Mouse (Mus musculus) embryonic facial prominence, embryonic 13.5 days (tissue): ENCODE results near the gene Mrps11. TPM values are rescaled to one million over a fixed set of nuclear protein-coding genes. Genes with fewer than 3 reads are reported as not detected.

ENCODE experiments used
- ATAC-seq: fragments of 200-750 bp; cut with Nextera tagmentation; 2 replicates; pipeline ENCODE4 v1.8.0; 2017; ENCODE audit warnings: low read depth; ENCODE audit not compliant: insufficient number of reproducible peaks, insufficient read depth, low FRiP score, low TSS enrichment
- H3K27ac ChIP-seq: fragments of 300-500 bp; sonication (generic); 2 replicates; pipeline ENCODE4 v1.5.1; 2015; ENCODE audit warnings: moderate library complexity, mild to moderate bottlenecking, inconsistent platforms
- H3K27me3 ChIP-seq: fragments of 300-500 bp; sonication (generic); 2 replicates; pipeline ENCODE4 v1.6.1; 2015; ENCODE audit warnings: mild to moderate bottlenecking, inconsistent platforms
- H3K36me3 ChIP-seq: fragments of 300-500 bp; sonication (generic); 2 replicates; pipeline ENCODE4 v1.6.1; 2015; ENCODE audit warnings: mild to moderate bottlenecking, inconsistent platforms
- H3K4me1 ChIP-seq: fragments of 300-500 bp; sonication (generic); 2 replicates; pipeline ENCODE4 v1.6.1; 2015; ENCODE audit warnings: inconsistent platforms
- H3K4me2 ChIP-seq: fragments of 300-500 bp; sonication (generic); 2 replicates; pipeline ENCODE4 v1.6.1; 2015; ENCODE audit warnings: moderate library complexity, mild to moderate bottlenecking, inconsistent platforms
- H3K4me3 ChIP-seq: fragments of 300-500 bp; sonication (generic); 2 replicates; pipeline ENCODE4 v1.5.1; 2015; ENCODE audit warnings: mild to moderate bottlenecking, inconsistent platforms
- H3K9ac ChIP-seq: fragments of 300-500 bp; sonication (generic); 2 replicates; pipeline ENCODE4 v1.6.1; 2015; ENCODE audit warnings: mild to moderate bottlenecking, inconsistent platforms
- H3K9me3 ChIP-seq: fragments of 300-500 bp; sonication (generic); 2 replicates; pipeline ENCODE4 v1.6.1; 2016; ENCODE audit warnings: inconsistent platforms
- WGBS: fragments of 180-500 bp; shearing (Covaris S2); methylation state at CpG from one replicate; pipeline ENCODE4 v1.1.7; 2015; ENCODE audit warnings: mixed read lengths; 5-methylcytosine and 5-hydroxymethylcytosine counted together
- polyA plus RNA-seq: library from polyadenylated mRNA; unstranded; fragments of >200 nt; fragmentation: Nextera tagmentation; extraction: Ambion mirVana; gene quantifications from 2 replicates; pipeline ENCODE4 v1.2.1, GENCODE M21; 2015

Mrps11 gene
- polyA plus RNA-seq, 1 experiment from 2014 or later: 90.1 TPM

DNA sequence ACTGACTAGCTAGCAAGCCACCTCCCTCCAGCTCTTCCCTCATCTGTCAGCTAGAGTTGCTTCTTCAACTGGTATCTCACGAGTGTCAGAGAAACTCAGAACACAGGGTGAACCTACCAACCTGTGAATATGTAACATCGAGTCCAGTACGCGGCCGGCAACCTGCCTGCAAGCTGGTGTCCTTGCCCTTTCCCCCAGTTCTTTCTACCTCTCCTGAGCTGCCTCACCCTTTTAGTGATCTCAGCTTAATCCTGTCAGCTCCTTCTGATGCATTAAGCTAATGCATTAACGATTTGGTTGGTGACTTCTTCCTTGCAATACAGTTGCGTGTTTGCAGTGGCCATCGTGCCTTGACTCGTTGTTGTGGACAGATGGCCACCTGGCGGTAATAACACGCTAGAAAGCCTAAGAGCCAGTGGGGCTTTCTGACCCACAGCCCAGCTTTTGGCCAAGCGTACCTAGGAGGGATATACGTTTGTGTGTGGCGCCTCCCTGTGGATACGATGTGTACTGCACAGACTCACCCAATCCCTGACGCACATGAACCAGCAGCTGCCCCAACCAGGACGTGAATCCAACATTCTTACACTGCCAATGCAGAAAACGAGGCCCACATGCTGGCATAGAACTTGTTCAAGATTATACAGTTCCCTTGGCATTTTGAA, 16.8 kb upstream of the Mrps11 start:
- ATAC-seq: no peak
- WGBS: 23% methylated on average over 18 of the region's 18 CpGs
- Histone ChIP-seq H3K9ac (no peak overlapping the region), H3K4me3 (no peak overlapping the region), H3K4me2 (peak overlapping the region; percentile 28; the same call in 1 of the 2 replicates), H3K9me3 (no peaks in the 10 kb centered on the region), H3K27me3 (peaks cover 10% of the 10 kb centered on the region; the same call in 1 of the 2 replicates), H3K4me1 (no peaks in the 10 kb centered on the region; the same call in 1 of the 2 replicates), H3K36me3 (no peaks in the 10 kb centered on the region), H3K27ac (no peak overlapping the region)

GRCm38 (mm10) chr7:78767929-78768531, 14.9 kb upstream of the Mrps11 start:
- no peak for ATAC-seq
- Histone ChIP-seq H3K27me3 (peaks cover 10% of the 10 kb centered on the region; the same call in 1 of the 2 replicates), H3K27ac (no peak overlapping the region), H3K4me2 (no peak overlapping the region), H3K4me1 (no peaks in the 10 kb centered on the region; the same call in 1 of the 2 replicates), H3K36me3 (peaks cover 4% of the 10 kb centered on the region), H3K9ac (no peak overlapping the region), H3K9me3 (no peaks in the 10 kb centered on the region), H3K4me3 (no peak overlapping the region)
- WGBS: 85% methylated on average over 12 of the region's 12 CpGs

DNA sequence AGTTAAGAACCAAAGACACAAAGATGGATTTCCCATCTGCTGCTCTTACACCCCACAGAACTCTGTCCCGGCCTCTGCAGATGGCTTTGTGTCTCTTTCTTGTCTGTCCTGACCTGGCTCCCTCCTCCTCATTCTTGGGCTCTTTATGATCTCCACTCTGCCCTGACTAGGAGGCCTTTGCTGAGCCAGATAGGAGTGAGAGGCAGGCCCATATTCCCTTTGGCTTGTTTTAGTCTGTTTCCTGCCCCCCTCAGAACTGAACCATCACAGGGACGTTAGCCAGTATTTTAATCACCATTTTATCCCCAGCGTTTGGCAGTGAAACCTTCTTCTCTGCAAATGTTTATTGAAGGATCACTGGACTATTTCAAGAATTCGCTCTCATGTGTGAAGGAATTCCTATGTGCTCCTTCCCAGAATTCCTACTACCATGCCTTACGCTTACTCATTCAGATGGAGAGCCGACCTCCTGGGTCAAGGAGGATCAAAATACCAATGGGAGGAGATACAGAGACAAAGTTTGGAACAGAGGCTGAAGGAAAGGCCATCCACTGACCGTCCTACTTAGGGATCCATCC, 13.8 kb upstream of the Mrps11 start:
- Histone ChIP-seq H3K36me3 (peaks cover 15% of the 10 kb centered on the region), H3K9ac (no peak overlapping the region), H3K4me1 (no peaks in the 10 kb centered on the region; the same call in 1 of the 2 replicates), H3K27me3 (peaks cover 10% of the 10 kb centered on the region; the same call in 1 of the 2 replicates), H3K27ac (no peak overlapping the region), H3K4me2 (no peak overlapping the region), H3K9me3 (no peaks in the 10 kb centered on the region), H3K4me3 (no peak overlapping the region)
- 65% methylated on average over 7 of the region's 7 CpGs for WGBS
- ATAC-seq: no peak

- no peak for ATAC-seq
- H3K9me3 ChIP-seq: no peaks in the 10 kb centered on the region
- no peaks in the 10 kb centered on the region; the same call in 1 of the 2 replicates for H3K4me1 ChIP-seq
- no peak overlapping the region for H3K9ac ChIP-seq
- 77% methylated on average over 5 of the region's 5 CpGs for WGBS
- no peak overlapping the region for H3K27ac ChIP-seq
- H3K36me3 ChIP-seq: peaks cover 32% of the 10 kb centered on the region
- H3K4me3 ChIP-seq: no peak overlapping the region
- H3K4me2 ChIP-seq: no peak overlapping the region
- 0 out of 2 replicates have a peak, but pooled peaks cover under 1% of the 10 kb centered on the region for H3K27me3 ChIP-seq
These were observed 12.0 kb upstream of the Mrps11 start for GRCm38 (mm10) chr7:78770936-78771335.

GRCm38 (mm10) chr7:78778741-78779140, 4.2 kb upstream of the Mrps11 start:
- no peaks in the 10 kb centered on the region for H3K27me3 ChIP-seq
- no peak overlapping the region for H3K4me2 ChIP-seq
- ATAC-seq: no peak
- H3K36me3 ChIP-seq: peaks cover 60% of the 10 kb centered on the region
- H3K4me1 ChIP-seq: peaks cover 9% of the 10 kb centered on the region
- no peaks in the 10 kb centered on the region for H3K9me3 ChIP-seq
- no peak overlapping the region for H3K9ac ChIP-seq
- no peak overlapping the region for H3K4me3 ChIP-seq
- 93% methylated on average over 5 of the region's 5 CpGs for WGBS
- no peak overlapping the region for H3K27ac ChIP-seq

DNA sequence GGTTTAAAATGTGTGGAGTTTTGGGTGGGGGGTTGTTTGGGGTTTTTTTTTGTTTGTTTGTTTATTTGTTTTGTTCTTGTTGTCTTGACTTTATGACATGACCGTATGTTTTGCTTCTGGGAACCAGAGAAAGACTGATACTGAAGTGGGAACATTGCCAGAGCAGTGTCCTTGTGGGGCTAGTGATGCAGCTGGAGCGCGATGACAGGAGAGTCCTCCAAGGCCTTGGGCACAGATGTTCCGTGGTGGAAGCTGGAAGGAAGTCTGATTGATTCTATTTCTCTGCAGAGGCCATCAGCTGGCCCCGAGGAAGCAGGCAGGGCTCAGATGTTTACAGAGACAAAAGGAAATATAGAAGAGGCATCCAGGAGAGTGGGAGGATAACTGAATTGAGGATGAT, 3.0 kb downstream of the Mrps11 start:
- Histone ChIP-seq H3K27me3 (no peaks in the 10 kb centered on the region), H3K4me1 (peaks cover 19% of the 10 kb centered on the region), H3K4me3 (no peak overlapping the region), H3K9me3 (no peaks in the 10 kb centered on the region), H3K4me2 (no peak overlapping the region), H3K27ac (no peak overlapping the region), H3K9ac (no peak overlapping the region), H3K36me3 (peaks cover 51% of the 10 kb centered on the region)
- ATAC-seq: no peak
- 81% methylated on average over 5 of the region's 5 CpGs for WGBS

DNA sequence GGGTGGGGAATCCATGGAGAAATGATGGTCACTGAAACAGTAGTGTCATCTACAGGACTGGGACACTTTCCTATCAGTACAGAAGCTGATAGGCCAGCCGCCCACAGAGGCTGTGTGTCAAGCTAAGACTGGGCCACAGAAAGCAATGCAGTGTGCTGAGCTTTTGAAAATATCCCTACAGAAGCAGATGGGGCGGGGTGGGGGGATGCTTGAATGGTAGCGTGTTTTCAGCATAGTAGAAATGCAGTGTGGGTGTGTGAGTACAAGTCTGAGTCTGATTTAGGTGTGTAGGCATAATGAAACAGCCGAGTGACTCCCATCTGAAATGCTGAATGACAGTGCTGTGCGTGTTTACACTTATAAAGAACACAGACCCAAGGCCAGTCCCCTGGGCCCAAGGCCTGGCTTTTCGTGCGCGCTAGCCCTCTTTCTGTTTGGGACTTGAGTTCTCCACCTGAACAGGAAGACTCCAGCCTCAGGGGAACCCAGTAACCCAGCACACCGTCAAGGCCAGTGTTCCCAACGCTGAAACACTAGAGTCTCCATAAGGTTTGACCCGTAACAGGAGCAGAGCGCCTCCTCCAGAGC, 5.0 kb downstream of the Mrps11 start:
- Histone ChIP-seq H3K9me3 (no peaks in the 10 kb centered on the region), H3K27ac (no peak overlapping the region), H3K9ac (no peak overlapping the region), H3K4me1 (peaks cover 12% of the 10 kb centered on the region), H3K27me3 (no peaks in the 10 kb centered on the region), H3K4me3 (no peak overlapping the region), H3K4me2 (no peak overlapping the region), H3K36me3 (peaks cover 66% of the 10 kb centered on the region)
- ATAC-seq: no peak
- WGBS: 92% methylated on average over 12 of the region's 12 CpGs

DNA sequence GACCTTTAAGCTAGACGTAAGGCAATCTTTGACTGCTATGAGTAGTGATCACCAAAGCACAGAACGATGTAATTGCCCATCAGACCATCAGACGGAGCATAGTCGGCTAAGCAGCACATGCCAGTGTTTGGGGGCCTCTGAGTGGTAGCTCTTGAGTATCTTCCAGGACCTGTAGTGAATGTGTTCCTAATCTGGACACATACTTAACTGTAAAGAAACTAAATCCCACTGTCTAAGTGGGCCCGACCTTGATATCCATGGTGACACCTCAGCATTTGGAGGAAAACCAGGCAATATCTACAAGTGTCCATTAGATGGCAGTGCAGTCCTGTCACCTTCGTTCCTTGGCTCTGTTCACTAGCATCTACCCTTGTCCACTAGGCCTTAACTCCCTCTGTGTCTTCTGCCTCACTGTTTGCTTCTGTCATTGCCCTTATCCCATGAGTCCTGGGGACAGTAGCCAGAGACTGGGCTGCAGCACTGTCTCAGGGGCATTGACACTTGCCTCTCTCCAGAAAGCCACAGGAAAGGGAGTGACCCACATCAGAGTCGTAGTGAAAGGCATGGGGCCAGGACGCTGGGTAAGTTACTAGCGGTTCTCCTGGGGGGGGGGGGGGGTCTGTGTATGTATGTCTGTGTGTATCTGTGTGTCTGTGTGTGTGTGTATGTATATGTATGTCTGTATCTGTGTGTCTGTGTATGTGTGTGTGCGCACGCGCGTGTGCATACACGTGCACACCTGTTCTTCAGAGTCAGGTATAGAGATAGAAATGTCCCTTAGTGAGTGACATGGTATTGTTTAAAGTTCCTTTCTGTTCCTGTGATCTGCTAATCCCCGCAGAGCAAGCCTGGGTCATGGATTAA, 8.7 kb downstream of the Mrps11 start:
- Histone ChIP-seq H3K9me3 (no peaks in the 10 kb centered on the region), H3K4me2 (no peak overlapping the region), H3K9ac (no peak overlapping the region), H3K27ac (no peak overlapping the region), H3K27me3 (no peaks in the 10 kb centered on the region), H3K36me3 (peaks cover 56% of the 10 kb centered on the region), H3K4me1 (peaks cover 11% of the 10 kb centered on the region), H3K4me3 (no peak overlapping the region)
- 84% methylated on average over 15 of the region's 15 CpGs for WGBS
- ATAC-seq: no peak

GRCm38 (mm10) chr7:78793895-78794570, 11.1 kb downstream of the Mrps11 start:
- Histone ChIP-seq H3K4me1 (peaks cover 14% of the 10 kb centered on the region), H3K27ac (peak overlapping the region; percentile 49; the same call in 1 of the 2 replicates), H3K27me3 (no peaks in the 10 kb centered on the region), H3K36me3 (peaks cover 39% of the 10 kb centered on the region), H3K4me2 (no peak overlapping the region), H3K9ac (no peak overlapping the region), H3K4me3 (no peak overlapping the region), H3K9me3 (no peaks in the 10 kb centered on the region)
- ATAC-seq: no peak
- WGBS: 79% methylated on average over 13 of the region's 13 CpGs

- WGBS: 58% methylated on average over 6 of the region's 6 CpGs
These were observed 11.7 kb downstream of the Mrps11 start for GRCm38 (mm10) chr7:78794571-78795092.

More at GRCm38 (mm10) chr7:78794571-78795092, 11.7 kb downstream of the Mrps11 start:
- ATAC-seq: no peak
- Histone ChIP-seq H3K36me3 (peaks cover 33% of the 10 kb centered on the region), H3K4me2 (no peak overlapping the region), H3K27ac (peak overlapping the region; percentile 49; the same call in 1 of the 2 replicates), H3K9ac (no peak overlapping the region), H3K27me3 (no peaks in the 10 kb centered on the region; the same call in 1 of the 2 replicates), H3K4me3 (no peak overlapping the region), H3K9me3 (no peaks in the 10 kb centered on the region), H3K4me1 (peaks cover 14% of the 10 kb centered on the region)
